Mouse (Mus musculus) liver, adult 2 months (tissue): ENCODE data around the gene Aqr.

Experiments used
- CTCF ChIP-seq: fragments of 200-500 bp; IDR thresholded peaks from 2 replicates; pipeline ENCODE4 v1.5.1; 2011; ENCODE audit warnings: low read depth, low read length, control low read depth
- POLR2A ChIP-seq: fragments of 200-500 bp; IDR thresholded peaks from 2 replicates; pipeline ENCODE4 v1.6.1; 2011; ENCODE audit warnings: low read length, control low read depth; ENCODE audit not compliant: insufficient read depth; ENCODE audit errors: extremely low read depth

DNA sequence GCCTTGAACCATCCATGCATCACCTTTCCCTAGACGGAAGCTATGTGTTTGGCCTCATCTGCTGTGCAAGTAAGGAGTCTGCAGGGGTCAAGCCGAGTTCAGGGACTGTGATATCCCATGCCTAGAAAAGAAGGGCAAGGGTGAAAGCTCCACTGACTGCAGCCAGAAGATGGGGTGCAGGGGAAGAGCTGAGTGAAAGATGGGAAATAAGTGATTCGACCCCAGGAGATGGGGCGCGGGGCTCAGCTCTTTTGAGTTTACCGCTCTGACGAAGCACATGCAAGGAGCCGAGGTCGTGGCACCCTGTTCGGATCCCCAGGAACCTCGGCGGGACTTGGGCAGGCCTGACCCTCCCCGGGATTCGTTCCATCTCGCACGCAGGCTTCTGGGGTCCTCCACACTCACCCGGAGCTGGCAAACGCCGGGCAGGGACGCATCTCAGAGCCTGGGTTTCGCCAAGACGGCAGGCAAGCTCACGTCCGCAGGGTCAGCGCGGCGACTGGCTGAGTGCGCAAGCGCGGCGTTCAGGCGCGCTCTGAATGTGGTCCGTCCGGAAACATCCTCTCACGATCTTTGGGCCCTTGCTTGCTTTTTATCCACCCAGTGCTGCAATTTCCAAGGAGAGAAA, 14.2 kb upstream of the Aqr start, which contains the start of gene Zfp770:
- TF ChIP-seq CTCF: no peak
- TF ChIP-seq POLR2A: 0 out of 2 replicates have a peak, but pooled peaks have one; percentile 41
